In genomic region chr13:14612926-14613529, GRCm38 (mm10) we compare ENCODE assay signal across 1 mouse cellular context.
A peak's percentile ranks its signal among the peaks of the same experiment; 100 is the strongest.
TF ChIP-seq lines count a peak whose summit lies in the region.

TSS of gene Mrpl32 (minus strand) at chr13:14613165.
TSS of gene Psma2 (plus strand) at chr13:14613240.

TF ChIP-seq in CH12.LX, 34 proteins besides CTCF, POLR2A, EP300 and RAD21 (continued from another document):
- TF ChIP-seq RCOR1 (conservative IDR thresholded peaks at IDR 0.05; ENCODE audit: low read depth, low read length), result no peak; the same call in 1 of the 2 replicates
- TF ChIP-seq NELFE (IDR thresholded peaks at IDR 0.05; ENCODE audit: low read depth, low read length), result peak; percentile 99
- TF ChIP-seq UBTF (IDR thresholded peaks at IDR 0.05; ENCODE audit: low read depth, low read length), result peak; percentile 41; the same call in 1 of the 2 replicates
- TF ChIP-seq MYC (IDR thresholded peaks at IDR 0.05; ENCODE audit: low read depth, low read length), result peak; percentile 14; the same call in 1 of the 2 replicates
- TF ChIP-seq MXI1 (IDR thresholded peaks at IDR 0.05; ENCODE audit: low read depth, low read length), result peak; percentile 86
- TF ChIP-seq TBP (conservative IDR thresholded peaks at IDR 0.05; ENCODE audit: low read depth, low read length), result peak; percentile 97
- TF ChIP-seq NRF1 (IDR thresholded peaks at IDR 0.05; ENCODE audit: low read depth, low read length), result peak; percentile 94
- peak; percentile 56 for TF ChIP-seq MEF2A (IDR thresholded peaks at IDR 0.05; ENCODE audit: borderline replicate concordance, low read depth, low read length)
- TF ChIP-seq KAT2A (IDR thresholded peaks at IDR 0.05; ENCODE audit: insufficient replicate concordance, low read length), result peak; percentile 99
- no peak for TF ChIP-seq USF1 (IDR thresholded peaks at IDR 0.05; ENCODE audit: low read depth, low read length)
- peak; percentile 78 for TF ChIP-seq MAX (IDR thresholded peaks at IDR 0.05; ENCODE audit: low read length)
- TF ChIP-seq ZC3H11A (IDR thresholded peaks at IDR 0.05; ENCODE audit: low read depth, low read length), result no peak
- TF ChIP-seq PAX5 (IDR thresholded peaks at IDR 0.05; ENCODE audit: low read length), result no peak
- peak; percentile 100 for TF ChIP-seq ZNF384 (IDR thresholded peaks at IDR 0.05; ENCODE audit: low read depth, low read length)
- TF ChIP-seq JUND (conservative IDR thresholded peaks at IDR 0.05; ENCODE audit: low read depth, low read length), result no peak
- peak; percentile 76; the same call in 1 of the 2 replicates for TF ChIP-seq GABPA (IDR thresholded peaks at IDR 0.05; ENCODE audit: insufficient replicate concordance, low read depth, low read length)
- TF ChIP-seq ETS1 (conservative IDR thresholded peaks at IDR 0.05; ENCODE audit: low read depth, low read length), result no peak
